In genomic region chr12:54694847-54695510, GRCm38 (mm10) we compare ENCODE assay signal across 8 mouse cellular contexts. TPM values are rescaled to one million over a fixed set of nuclear protein-coding genes. Genes with fewer than 3 reads are reported as not detected.
DNase-seq lines count a peak whose midpoint lies in the region; ATAC-seq and TF ChIP-seq lines count a peak whose summit lies in the region.

No protein-coding gene starts in this region.

- H3K4me3 ChIP-seq in layer of hippocampus, adult 2 months = peak overlapping the region; percentile 80
- peak overlapping the region; percentile 81 for H3K4me3 ChIP-seq in embryonic facial prominence, embryonic 12.5 days
- peak overlapping the region; percentile 77 for H3K4me3 ChIP-seq in hindbrain, postnatal 0 days (ENCODE audit: low read length)
- H3K4me3 ChIP-seq in midbrain, postnatal 0 days (ENCODE audit: low read depth, low read length) = peak overlapping the region; percentile 83

- WGBS in embryonic facial prominence, embryonic 12.5 days = 38% methylated on average over 12 of the region's 12 CpGs
- WGBS in hindbrain, postnatal 0 days = 38% methylated on average over 12 of the region's 12 CpGs
- 38% methylated on average over 12 of the region's 12 CpGs for WGBS in midbrain, postnatal 0 days

- H3K27me3 ChIP-seq in embryonic facial prominence, embryonic 12.5 days = no peaks in the 10 kb centered on the region
- H3K27me3 ChIP-seq in hindbrain, postnatal 0 days (ENCODE audit: insufficient read depth, low read length) = no peaks in the 10 kb centered on the region
- no peaks in the 10 kb centered on the region for H3K27me3 ChIP-seq in midbrain, postnatal 0 days (ENCODE audit: insufficient read depth, low read length)

- no peaks in the 10 kb centered on the region for H3K9me3 ChIP-seq in embryonic facial prominence, embryonic 12.5 days
- H3K9me3 ChIP-seq in hindbrain, postnatal 0 days (ENCODE audit: low read length) = no peaks in the 10 kb centered on the region
- no peaks in the 10 kb centered on the region for H3K9me3 ChIP-seq in midbrain, postnatal 0 days (ENCODE audit: low read length)

- peaks cover 14% of the 10 kb centered on the region for H3K36me3 ChIP-seq in embryonic facial prominence, embryonic 12.5 days
- 0 out of 2 replicates have a peak, but pooled peaks cover 4% of the 10 kb centered on the region for H3K36me3 ChIP-seq in hindbrain, postnatal 0 days (ENCODE audit: insufficient read depth, low read length)
- H3K36me3 ChIP-seq in midbrain, postnatal 0 days (ENCODE audit: insufficient read depth, low read length) = peaks cover 12% of the 10 kb centered on the region; the same call in 1 of the 2 replicates

- H3K27ac ChIP-seq in layer of hippocampus, adult 2 months = peak overlapping the region; percentile 100
- H3K27ac ChIP-seq in embryonic facial prominence, embryonic 12.5 days = peak overlapping the region; percentile 93
- H3K27ac ChIP-seq in hindbrain, postnatal 0 days = peak overlapping the region; percentile 98
- H3K27ac ChIP-seq in midbrain, postnatal 0 days (ENCODE audit: low read depth, low read length) = peak overlapping the region; percentile 97

- intact Hi-C loops in left cerebral cortex, postnatal 36 days (cut with DNase I) = loop anchor here (10.0 kb wide), 1 partner anchor 50 kb away; no protein-coding TSS in a partner anchor

- peaks cover 3% of the 10 kb centered on the region; the same call in 1 of the 2 replicates for H3K4me1 ChIP-seq in embryonic facial prominence, embryonic 12.5 days
- no peaks in the 10 kb centered on the region; the same call in 1 of the 2 replicates for H3K4me1 ChIP-seq in hindbrain, postnatal 0 days (ENCODE audit: insufficient read depth, low read length)
- no peaks in the 10 kb centered on the region for H3K4me1 ChIP-seq in midbrain, postnatal 0 days (ENCODE audit: insufficient read depth, low read length)

- H3K4me2 ChIP-seq in embryonic facial prominence, embryonic 12.5 days (replicated peaks) = peak overlapping the region; percentile 69
- peak overlapping the region; percentile 70 for H3K4me2 ChIP-seq in hindbrain, postnatal 0 days (ENCODE audit: low read depth, low read length)
- peak overlapping the region; percentile 48 for H3K4me2 ChIP-seq in midbrain, postnatal 0 days (ENCODE audit: low read depth, low read length, poor library complexity, severe bottlenecking)

- peak overlapping the region; percentile 81 for H3K9ac ChIP-seq in embryonic facial prominence, embryonic 12.5 days
- H3K9ac ChIP-seq in hindbrain, postnatal 0 days (replicated peaks; ENCODE audit: low read length) = peak overlapping the region; percentile 76
- H3K9ac ChIP-seq in midbrain, postnatal 0 days (replicated peaks; ENCODE audit: low read length, poor library complexity, severe bottlenecking) = peak overlapping the region; percentile 93

- peak in 1 of 2 experiments; percentile 14 for DNase-seq in layer of hippocampus, adult 2 months (ENCODE audit: low spot score in 2 of 2)
- DNase-seq in layer of hippocampus, postnatal 25 days (ENCODE audit: extremely low spot score in 1 of 2, low spot score in 1 of 2) = no peak
- no peak for DNase-seq in hindbrain, postnatal 0 days (ENCODE audit: low spot score)
- DNase-seq in midbrain, postnatal 0 days (ENCODE audit: low spot score) = no peak
- no peak for DNase-seq in left cerebral cortex, postnatal 36 days (ENCODE audit: low spot score in 2 of 2)
- no peak for DNase-seq in urinary bladder, postnatal 4 days (ENCODE audit: low spot score in 2 of 2)
- no peak for DNase-seq in thymus, adult 18-20 months

- TF ChIP-seq CTCF in layer of hippocampus, adult 2 months (conservative IDR thresholded peaks at IDR 0.05) = no peak
- TF ChIP-seq CTCF in hindbrain, postnatal 0 days (IDR thresholded peaks at IDR 0.05; ENCODE audit: low read depth) = no peak
- no peak for TF ChIP-seq CTCF in midbrain, postnatal 0 days (IDR thresholded peaks at IDR 0.05)

- no peak for ATAC-seq in embryonic facial prominence, embryonic 12.5 days (ENCODE audit: insufficient number of reproducible peaks, insufficient read depth, low FRiP score, low TSS enrichment)
- no peak for ATAC-seq in hindbrain, postnatal 0 days
- ATAC-seq in midbrain, postnatal 0 days (ENCODE audit: low FRiP score) = no peak

RNA-seq across cellular contexts. Expression of gene Eapp, which starts 0.7 kb away (rescaled TPM):
- total RNA-seq in layer of hippocampus, adult 2 months (2021) = 10 to 100 TPM; 37.2 to 45.9 TPM
- 10 to 100 TPM; 41.3 to 44.9 TPM for total RNA-seq in layer of hippocampus, postnatal 25 days (2021)
- polyA plus RNA-seq in embryonic facial prominence, embryonic 12.5 days (2016; fragmentation: Nextera tagmentation; extraction: Ambion mirVana) = 67.3 and 67.5 TPM in 2 replicates
- 18.0 and 19.0 TPM in 2 replicates for total RNA-seq in hindbrain, postnatal 0 days (2014; rRNA removed)
- 95.3 and 96.2 TPM in 2 replicates for polyA plus RNA-seq in hindbrain, postnatal 0 days (2015; fragmentation: Nextera tagmentation; extraction: Ambion mirVana)
- total RNA-seq in midbrain, postnatal 0 days (2014; rRNA removed) = 24.3 and 32.9 TPM in 2 replicates
- 89.8 and 104 TPM in 2 replicates for polyA plus RNA-seq in midbrain, postnatal 0 days (2015; fragmentation: Nextera tagmentation; extraction: Ambion mirVana)
- total RNA-seq in left cerebral cortex, postnatal 36 days (2021) = 10 to 100 TPM; 37.9 to 41.0 TPM

RNA-seq across cellular contexts. Expression of gene Sptssa, which starts 38.6 kb away (rescaled TPM):
- total RNA-seq in layer of hippocampus, adult 2 months (2021) = 10 to 100 TPM; 21.9 to 25.1 TPM
- total RNA-seq in layer of hippocampus, postnatal 25 days (2021) = 10 to 100 TPM; 25.5 to 30.0 TPM
- 187 and 197 TPM in 2 replicates for polyA plus RNA-seq in embryonic facial prominence, embryonic 12.5 days (2016; fragmentation: Nextera tagmentation; extraction: Ambion mirVana)
- 51.9 and 66.0 TPM in 2 replicates for total RNA-seq in hindbrain, postnatal 0 days (2014; rRNA removed)
- 222 and 227 TPM in 2 replicates for polyA plus RNA-seq in hindbrain, postnatal 0 days (2015; fragmentation: Nextera tagmentation; extraction: Ambion mirVana)
- total RNA-seq in midbrain, postnatal 0 days (2014; rRNA removed) = 63.0 and 79.1 TPM in 2 replicates
- polyA plus RNA-seq in midbrain, postnatal 0 days (2015; fragmentation: Nextera tagmentation; extraction: Ambion mirVana) = 200 and 206 TPM in 2 replicates
- total RNA-seq in left cerebral cortex, postnatal 36 days (2021) = 10 to 100 TPM; 20.2 to 22.8 TPM
